Mouse (Mus musculus) induced T-regulatory cell, adult 2 months (primary cell): ENCODE data around the gene Golph3.

Experiments used
- DNase-seq: peaks from one replicate; pipeline ENCODE4 v3.0.0-alpha.2; 2012; ENCODE audit warnings: low read depth

The Golph3 gene

DNA sequence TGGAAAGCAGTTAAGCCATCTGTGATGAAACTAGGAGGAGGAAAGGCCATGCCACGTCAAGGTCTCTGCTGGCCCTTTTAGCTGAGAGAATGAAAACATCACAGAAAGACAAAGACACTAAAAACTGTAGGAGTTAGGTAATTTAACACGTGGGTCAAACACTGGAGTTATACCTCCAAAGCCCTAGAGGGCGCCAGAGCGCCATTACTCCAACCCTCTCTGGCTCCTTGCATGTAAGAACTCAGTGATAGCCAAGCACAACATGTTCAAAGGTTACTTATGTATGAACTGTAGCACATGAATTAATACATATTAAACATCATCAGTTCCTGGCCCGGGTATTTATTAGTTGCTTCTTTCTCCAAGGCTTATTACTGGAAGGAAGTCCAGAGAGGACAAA is 59.3 kb downstream of the Golph3 start:
- peak; percentile 87 for DNase-seq

DNA sequence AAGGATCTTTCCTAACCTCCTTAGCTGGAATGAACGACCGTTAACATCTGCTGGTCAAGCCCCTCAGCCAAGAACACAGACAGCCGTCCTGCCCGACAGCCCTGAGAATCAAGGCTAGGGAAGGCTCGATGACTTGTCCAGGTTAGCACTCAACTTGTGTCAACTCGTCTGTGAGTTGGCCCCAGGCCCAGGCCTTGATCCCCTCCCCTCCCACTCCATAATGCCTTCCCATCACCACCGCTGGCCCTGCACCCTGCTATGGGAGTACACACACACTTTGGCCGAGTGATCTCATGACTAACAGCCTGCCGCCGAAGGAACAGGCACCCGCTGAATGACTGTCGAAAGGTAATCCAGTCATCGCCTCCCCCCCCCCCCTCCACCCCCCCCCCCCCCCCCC is 63.4 kb downstream of the Golph3 start:
- no peak for DNase-seq

DNA sequence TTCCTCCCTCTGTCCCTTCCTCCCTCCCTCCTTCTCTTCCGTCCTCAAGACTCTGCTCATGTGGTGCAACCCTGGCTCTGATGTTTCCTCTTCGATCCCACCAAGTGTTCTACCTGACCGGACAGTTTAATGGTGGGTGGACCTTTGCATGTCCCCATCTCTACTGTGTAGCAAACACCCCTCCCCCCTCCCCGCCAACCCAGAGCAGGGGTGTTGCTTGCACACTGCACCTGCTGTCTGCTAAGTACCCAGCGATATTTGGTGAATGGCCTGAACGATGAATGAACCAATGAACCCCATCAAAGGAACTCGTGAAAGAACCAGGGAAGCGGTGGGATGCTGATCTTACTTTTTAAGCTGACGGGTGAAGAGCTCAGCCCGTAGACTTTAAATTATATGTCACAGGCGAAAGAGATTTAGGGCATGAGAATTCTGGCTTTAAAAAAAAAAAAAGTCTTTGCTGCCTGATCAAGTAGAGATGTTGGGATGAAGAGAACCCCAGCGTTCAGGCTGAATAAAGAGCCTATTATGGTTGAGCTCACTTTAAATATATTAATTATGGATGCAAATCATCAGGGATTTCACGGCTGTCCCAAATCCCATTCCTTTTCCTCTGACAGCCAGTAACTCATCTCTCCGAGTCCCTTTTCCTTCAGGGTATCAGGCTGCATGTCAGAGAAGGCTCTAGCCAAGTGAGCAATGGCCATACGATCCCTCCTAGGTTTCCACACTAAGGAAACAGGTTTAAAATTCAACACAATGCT is 67.7 kb downstream of the Golph3 start:
- DNase-seq: no peak

DNA sequence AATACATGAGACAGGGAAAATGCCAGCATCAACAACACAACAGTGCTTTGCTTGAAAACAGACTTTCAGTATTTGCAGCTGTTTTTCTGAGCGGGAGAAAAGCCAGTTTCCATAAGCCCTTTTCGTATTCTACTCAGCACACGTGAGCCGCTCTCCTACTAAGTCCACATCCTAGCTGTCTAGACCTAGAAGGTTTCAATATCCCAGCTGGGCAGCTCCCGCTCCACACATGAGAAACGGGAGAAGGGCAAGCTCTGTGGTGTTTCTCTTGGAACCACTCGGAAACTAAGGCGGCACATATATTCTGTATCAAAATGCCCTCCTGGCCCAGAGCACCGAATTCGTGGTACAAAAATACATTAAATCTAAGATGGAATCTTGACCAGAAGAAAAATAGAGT is 73.5 kb downstream of the Golph3 start:
- no peak for DNase-seq

DNA sequence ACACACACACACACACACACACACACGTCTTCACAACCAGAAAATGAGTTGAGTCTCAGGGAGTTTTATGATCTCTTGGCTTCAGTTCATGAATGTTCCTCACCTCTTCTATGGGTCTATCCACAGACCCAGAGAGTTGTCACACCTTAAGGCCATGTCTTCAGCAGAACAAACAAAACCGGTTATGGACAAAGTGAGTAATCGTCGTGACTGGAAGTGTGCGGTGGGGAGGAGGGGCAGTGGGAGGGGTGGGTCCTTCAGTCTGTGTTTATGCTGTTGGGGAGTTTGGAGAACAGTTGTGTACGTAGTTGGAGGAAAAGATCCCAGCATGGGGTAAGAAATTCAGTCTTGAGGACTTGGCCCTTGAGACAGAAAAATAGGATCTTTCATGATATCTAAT is 75.8 kb downstream of the Golph3 start:
- DNase-seq: no peak
